Mouse (Mus musculus) MEL (cell line): ENCODE data around the gene Ptprk. TPM values are rescaled to one million over a fixed set of nuclear protein-coding genes. Genes with fewer than 3 reads are reported as not detected.

Experiments
- DNase-seq: peaks from one replicate; pipeline ENCODE4 v3.0.0; 2011; ENCODE audit warnings: low read depth, low spot score
- H3K27ac ChIP-seq: 2 replicates; pipeline ENCODE4 v1.5.1; 2012; ENCODE audit warnings: low read depth, mild to moderate bottlenecking, control low read depth, low read length, moderate library complexity; ENCODE audit not compliant: control insufficient read depth
- H3K27me3 ChIP-seq, 2 experiments: fragments of 150-350 bp in 1 of 2; sonication (generic) in 1 of 2; 2 replicates each; pipeline ENCODE4 v1.6.1; 2012; ENCODE audit warnings: low read length in 2 of 2, mild to moderate bottlenecking in 2 of 2, improper control_type of control experiment in 1 of 2, moderate library complexity in 1 of 2; ENCODE audit not compliant: insufficient read depth in 2 of 2, control insufficient read depth in 1 of 2
- H3K36me3 ChIP-seq, 2 experiments: 2 replicates each; pipeline ENCODE4 v1.6.1; 2012 to 2014; ENCODE audit warnings: low read length in 2 of 2, improper control_type of control experiment in 1 of 2, inconsistent platforms in 1 of 2, mild to moderate bottlenecking in 1 of 2; ENCODE audit not compliant: insufficient read depth in 2 of 2, control insufficient read depth in 1 of 2
- H3K4me1 ChIP-seq, 2 experiments: fragments of 150-350 bp in 1 of 2; sonication (generic) in 1 of 2; 2 replicates each; pipeline ENCODE4 v1.6.1; 2012; ENCODE audit warnings: low read length in 2 of 2, improper control_type of control experiment in 1 of 2, mild to moderate bottlenecking in 1 of 2; ENCODE audit not compliant: insufficient read depth in 2 of 2, control insufficient read depth in 1 of 2
- H3K4me3 ChIP-seq, 2 experiments: fragments of 150-350 bp in 1 of 2; sonication (generic) in 1 of 2; 2 replicates each; pipeline ENCODE4 v1.5.1; 2012; ENCODE audit warnings: low read depth in 2 of 2, low read length in 2 of 2, mild to moderate bottlenecking in 2 of 2, moderate library complexity in 2 of 2, control low read depth in 1 of 2, improper control_type of control experiment in 1 of 2; ENCODE audit not compliant: control insufficient read depth in 1 of 2, insufficient read depth in 1 of 2
- H3K79me2 ChIP-seq: 2 replicates; pipeline ENCODE4 v1.6.1; 2012; ENCODE audit warnings: mild to moderate bottlenecking, low read length, moderate library complexity; ENCODE audit not compliant: control insufficient read depth, poor library complexity, insufficient read depth
- H3K9ac ChIP-seq: 2 replicates; pipeline ENCODE4 v1.6.1; 2012; ENCODE audit warnings: low read depth, mild to moderate bottlenecking, control low read depth, low read length, moderate library complexity; ENCODE audit not compliant: control insufficient read depth, poor library complexity, severe bottlenecking
- H3K9me3 ChIP-seq: fragments of 150-350 bp; sonication (generic); replicated peaks from 2 replicates; pipeline ENCODE4 v1.6.1; 2012; ENCODE audit warnings: mild to moderate bottlenecking, low read length, improper control_type of control experiment, moderate library complexity; ENCODE audit not compliant: insufficient read depth
- CHD1 ChIP-seq: IDR thresholded peaks from 2 replicates; pipeline ENCODE4 v1.6.1; 2012; ENCODE audit warnings: low read depth, mild to moderate bottlenecking, inconsistent platforms, low read length, improper control_type of control experiment
- CTCF ChIP-seq, 3 experiments: IDR thresholded peaks in 2 of 3; conservative IDR thresholded peaks in 1 of 3; 2 replicates each; pipeline ENCODE4 v1.5.1; 2011 to 2012; ENCODE audit warnings: low read length in 3 of 3, low read depth in 2 of 3, mild to moderate bottlenecking in 2 of 3, improper control_type of control experiment in 1 of 3, inconsistent platforms in 1 of 3, mixed read lengths in 1 of 3, moderate library complexity in 1 of 3; ENCODE audit not compliant: control insufficient read depth in 1 of 3, insufficient read depth in 1 of 3, poor library complexity in 1 of 3, severe bottlenecking in 1 of 3
- E2F4 ChIP-seq: IDR thresholded peaks from 2 replicates; pipeline ENCODE4 v1.6.1; 2011; ENCODE audit warnings: low read depth, low read length, improper control_type of control experiment, borderline replicate concordance
- ELF1 ChIP-seq: IDR thresholded peaks from 2 replicates; pipeline ENCODE4 v1.6.1; 2014; ENCODE audit warnings: low read depth, mild to moderate bottlenecking, inconsistent platforms, low read length, improper control_type of control experiment, moderate library complexity
- EP300 ChIP-seq, 2 experiments: IDR thresholded peaks; 2 replicates each; pipeline ENCODE4 v1.6.1; 2011; ENCODE audit warnings: improper control_type of control experiment in 2 of 2, low read length in 2 of 2, low read depth in 1 of 2, mild to moderate bottlenecking in 1 of 2
- ETS1 ChIP-seq: IDR thresholded peaks from 2 replicates; pipeline ENCODE4 v1.6.1; 2012; ENCODE audit warnings: low read depth, mild to moderate bottlenecking, inconsistent platforms, low read length, improper control_type of control experiment, moderate library complexity
- GATA1 ChIP-seq: IDR thresholded peaks from 2 replicates; pipeline ENCODE4 v1.6.1; 2011; ENCODE audit warnings: low read depth, low read length, improper control_type of control experiment
- HCFC1 ChIP-seq: IDR thresholded peaks from 2 replicates; pipeline ENCODE4 v1.6.1; 2012; ENCODE audit warnings: low read depth, mild to moderate bottlenecking, inconsistent platforms, low read length, improper control_type of control experiment, moderate library complexity
- JUND ChIP-seq: IDR thresholded peaks from 2 replicates; pipeline ENCODE4 v1.6.1; 2011; ENCODE audit warnings: low read depth, mild to moderate bottlenecking, improper control_type of control experiment, low read length
- MAFK ChIP-seq: IDR thresholded peaks from 2 replicates; pipeline ENCODE4 v1.6.1; 2011; ENCODE audit warnings: low read depth, mild to moderate bottlenecking, low read length, improper control_type of control experiment, borderline replicate concordance
- MAX ChIP-seq: IDR thresholded peaks from 2 replicates; pipeline ENCODE4 v1.6.1; 2011; ENCODE audit warnings: low read length, improper control_type of control experiment
- MAZ ChIP-seq: IDR thresholded peaks from 2 replicates; pipeline ENCODE4 v1.6.1; 2012; ENCODE audit warnings: low read depth, mild to moderate bottlenecking, inconsistent platforms, low read length, improper control_type of control experiment
- MEF2A ChIP-seq: IDR thresholded peaks from 2 replicates; pipeline ENCODE4 v1.6.1; 2014; ENCODE audit warnings: low read depth, mild to moderate bottlenecking, inconsistent platforms, low read length, improper control_type of control experiment; ENCODE audit not compliant: poor library complexity, insufficient replicate concordance, severe bottlenecking; ENCODE audit errors: extremely low read depth
- MYC ChIP-seq: IDR thresholded peaks from 2 replicates; pipeline ENCODE4 v1.6.1; 2011; ENCODE audit warnings: low read depth, mild to moderate bottlenecking, low read length, improper control_type of control experiment, moderate library complexity
- NELFE ChIP-seq: IDR thresholded peaks from 2 replicates; pipeline ENCODE4 v1.6.1; 2011; ENCODE audit warnings: low read depth, low read length, improper control_type of control experiment
- NRF1 ChIP-seq: IDR thresholded peaks from 2 replicates; pipeline ENCODE4 v1.6.1; 2014; ENCODE audit warnings: low read depth, mild to moderate bottlenecking, inconsistent platforms, low read length, improper control_type of control experiment, moderate library complexity; ENCODE audit not compliant: poor library complexity, insufficient read depth, severe bottlenecking
- POLR2A ChIP-seq, 2 experiments: IDR thresholded peaks; 2 replicates each; pipeline ENCODE4 v1.6.1; 2011 to 2012; ENCODE audit warnings: low read length in 2 of 2, mild to moderate bottlenecking in 2 of 2, control low read depth in 1 of 2, improper control_type of control experiment in 1 of 2, low read depth in 1 of 2, moderate library complexity in 1 of 2; ENCODE audit not compliant: control insufficient read depth in 1 of 2, insufficient read depth in 1 of 2, poor library complexity in 1 of 2
- POLR2AphosphoS2 ChIP-seq: IDR thresholded peaks from 2 replicates; pipeline ENCODE4 v1.6.1; 2011; ENCODE audit warnings: low read length, improper control_type of control experiment
- POLR2AphosphoS5 ChIP-seq: IDR thresholded peaks from 2 replicates; pipeline ENCODE4 v1.6.1; 2012; ENCODE audit warnings: low read depth, borderline replicate concordance, mild to moderate bottlenecking, inconsistent platforms, low read length, moderate library complexity, mixed read lengths
- RAD21 ChIP-seq: IDR thresholded peaks from 2 replicates; pipeline ENCODE4 v1.6.1; 2011; ENCODE audit warnings: mild to moderate bottlenecking, low read depth, low read length, improper control_type of control experiment
- SIN3A ChIP-seq: IDR thresholded peaks from 2 replicates; pipeline ENCODE4 v1.6.1; 2012; ENCODE audit warnings: low read length, improper control_type of control experiment, inconsistent platforms
- TAL1 ChIP-seq: IDR thresholded peaks from 2 replicates; pipeline ENCODE4 v1.6.1; 2012; ENCODE audit warnings: mild to moderate bottlenecking, inconsistent platforms, low read length, moderate library complexity, mixed read lengths
- USF1 ChIP-seq: IDR thresholded peaks from 2 replicates; pipeline ENCODE4 v1.6.1; 2014; ENCODE audit warnings: low read depth, mild to moderate bottlenecking, inconsistent platforms, low read length, improper control_type of control experiment, moderate library complexity
- ZC3H11A ChIP-seq: IDR thresholded peaks from 2 replicates; pipeline ENCODE4 v1.6.1; 2012; ENCODE audit warnings: low read depth, mild to moderate bottlenecking, inconsistent platforms, low read length, improper control_type of control experiment
- ZKSCAN1 ChIP-seq: IDR thresholded peaks from 2 replicates; pipeline ENCODE4 v1.6.1; 2012; ENCODE audit warnings: low read depth, mild to moderate bottlenecking, inconsistent platforms, low read length, improper control_type of control experiment, moderate library complexity
- ZMIZ1 ChIP-seq: IDR thresholded peaks from 2 replicates; pipeline ENCODE4 v1.6.1; 2012; ENCODE audit warnings: low read depth, mild to moderate bottlenecking, inconsistent platforms, low read length, improper control_type of control experiment, moderate library complexity
- ZNF384 ChIP-seq: IDR thresholded peaks from 2 replicates; pipeline ENCODE4 v1.6.1; 2012; ENCODE audit warnings: low read depth, mild to moderate bottlenecking, inconsistent platforms, low read length, improper control_type of control experiment
- polyA plus RNA-seq, 2 experiments: library from polyadenylated mRNA; stranded (reverse) in 1 of 2; unstranded in 1 of 2; fragments of >175 nt in 1 of 2; fragments of >200 nt in 1 of 2; gene quantifications; 2 replicates each; pipeline versions ENCODE4 v1.2.1 to v1.2.4; 2012; ENCODE audit warnings: low replicate concordance in 2 of 2, low read depth in 1 of 2; ENCODE audit not compliant: insufficient read length in 2 of 2, insufficient read depth in 1 of 2, missing spikeins in 1 of 2
- total RNA-seq: library from RNA; depleted of rRNA; stranded (reverse); fragments of 300-350 nt; gene quantifications from 2 replicates; pipeline ENCODE4 v1.2.3, GENCODE M21; 2012

Gene Ptprk
- total and polyA plus RNA-seq, 3 experiments = under 0.01 TPM; not detected in 2

DNA sequence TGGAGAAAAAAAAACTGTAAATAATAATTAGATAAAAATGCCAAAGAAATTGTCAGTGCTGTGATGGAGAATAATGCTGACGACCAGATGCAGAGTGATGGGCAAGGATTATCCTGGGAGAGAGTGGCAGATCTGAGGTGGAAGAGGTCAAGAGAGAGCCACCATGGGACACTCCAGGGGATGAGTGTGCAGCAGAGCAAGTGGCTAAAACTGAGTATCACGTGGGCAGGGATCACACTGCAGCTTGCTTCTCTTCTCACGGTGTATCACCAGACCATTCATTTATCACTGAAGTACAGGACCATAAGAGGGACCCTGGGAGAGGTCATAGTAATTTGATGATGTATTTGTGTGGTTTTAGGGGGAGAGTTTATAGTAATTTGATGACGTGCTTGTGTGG is 340.2 kb downstream of the Ptprk start:
- no peak overlapping the region for H3K9ac ChIP-seq
- TF ChIP-seq NELFE (no peak), MAZ (no peak), ZMIZ1 (no peak), HCFC1 (no peak), POLR2A (IDR thresholded peaks at IDR 0.05; ENCODE audit: control insufficient read depth in 1 of 2, insufficient read depth in 1 of 2, low read depth in 1 of 2, low read length in 2 of 2, poor library complexity in 1 of 2) (no peak), ZNF384 (no peak), MEF2A (no peak), RAD21 (no peak), ELF1 (no peak), MAFK (no peak), USF1 (no peak), POLR2AphosphoS5 (no peak), MAX (no peak), TAL1 (no peak), ETS1 (no peak), JUND (no peak), ZC3H11A (no peak)
- TF ChIP-seq, all 39 proteins: peak for 0

DNA sequence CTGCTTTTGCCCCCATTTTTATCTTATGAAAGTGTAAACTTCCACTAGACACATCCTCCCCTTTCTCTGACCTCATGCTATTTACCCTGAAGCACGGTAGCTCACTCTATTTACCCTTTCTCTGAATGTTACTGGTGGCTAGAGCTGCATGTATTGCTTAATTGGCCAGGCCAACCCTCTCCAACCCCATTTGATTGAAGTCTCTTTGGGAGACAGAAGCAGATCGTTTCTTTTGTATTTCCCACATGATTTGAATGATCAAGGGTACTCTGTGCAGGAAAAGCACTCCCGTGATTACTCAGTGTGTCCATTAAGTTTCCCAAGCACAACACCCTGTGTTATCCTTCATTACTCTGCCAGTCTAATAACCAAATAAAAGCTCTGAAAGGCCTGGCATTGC is 348.0 kb downstream of the Ptprk start:
- Histone ChIP-seq H3K4me3 (no peak overlapping the region), H3K79me2 (no peaks in the 10 kb centered on the region), H3K9ac (no peak overlapping the region), H3K9me3 (no peaks in the 10 kb centered on the region), H3K27me3 (no peaks in the 10 kb centered on the region), H3K27ac (no peak overlapping the region), H3K36me3 (no peaks in the 10 kb centered on the region), H3K4me1 (no peaks in the 10 kb centered on the region)
- DNase-seq = no peak
- TF ChIP-seq E2F4 (no peak), HCFC1 (no peak), POLR2AphosphoS2 (no peak), GATA1 (no peak), NRF1 (no peak), MAZ (no peak), MAFK (no peak), EP300 (IDR thresholded peaks at IDR 0.05; ENCODE audit: low read depth in 1 of 2, low read length in 2 of 2) (no peak), MYC (no peak), CHD1 (no peak), POLR2AphosphoS5 (no peak), SIN3A (no peak), RAD21 (no peak), ELF1 (no peak), ZKSCAN1 (no peak), ETS1 (no peak), CTCF (IDR thresholded peaks at IDR 0.05 in 2 of 3, conservative IDR thresholded peaks at IDR 0.05 in 1 of 3; ENCODE audit: control insufficient read depth in 1 of 3, insufficient read depth in 1 of 3, low read depth in 2 of 3, low read length in 3 of 3, poor library complexity in 1 of 3, severe bottlenecking in 1 of 3) (no peak), MEF2A (no peak), POLR2A (IDR thresholded peaks at IDR 0.05; ENCODE audit: control insufficient read depth in 1 of 2, insufficient read depth in 1 of 2, low read depth in 1 of 2, low read length in 2 of 2, poor library complexity in 1 of 2) (no peak)

More for the DNA sequence above, 340.2 kb downstream of the Ptprk start:
- Histone ChIP-seq H3K79me2 (no peaks in the 10 kb centered on the region), H3K27me3 (no peaks in the 10 kb centered on the region), H3K36me3 (no peaks in the 10 kb centered on the region), H3K4me3 (no peak overlapping the region), H3K9me3 (no peaks in the 10 kb centered on the region), H3K27ac (no peak overlapping the region), H3K4me1 (no peaks in the 10 kb centered on the region)
- no peak for DNase-seq
